Mouse (Mus musculus): ENCODE measurements around the gene Gm9507. TPM values are rescaled to one million over a fixed set of nuclear protein-coding genes. Genes with fewer than 3 reads are reported as not detected.
"Not testable (repeated sequence)": the region's sequence is repeated elsewhere in the genome, so short reads cannot be mapped to it uniquely, and the experiment has no call there.

The Gm9507 gene
- polyA plus RNA-seq, 1 experiment: not detected

- TF ChIP-seq POLR2A (IDR thresholded peaks at IDR 0.05; ENCODE audit: borderline replicate concordance, extremely low read depth, insufficient read depth, insufficient read length, poor library complexity, severe bottlenecking) (no peak), CTCF (IDR thresholded peaks at IDR 0.05; ENCODE audit: borderline replicate concordance, extremely low read depth, insufficient read depth, insufficient read length) (no peak)
- no peak for DNase-seq (ENCODE audit: low read depth)
Measured at GRCm38 (mm10) chr10:77804095-77804494, 7.5 kb downstream of the Gm9507 start.

GRCm38 (mm10) chr10:77798921-77799508 is 12.6 kb downstream of the Gm9507 start, which contains the start of gene Gm19668:
Gm19668 (minus strand) TSS chr10:77799133.
- TF ChIP-seq CTCF (IDR thresholded peaks at IDR 0.05; ENCODE audit: borderline replicate concordance, extremely low read depth, insufficient read depth, insufficient read length): no peak
- TF ChIP-seq POLR2A (IDR thresholded peaks at IDR 0.05; ENCODE audit: borderline replicate concordance, extremely low read depth, insufficient read depth, insufficient read length, poor library complexity, severe bottlenecking): no peak

GRCm38 (mm10) chr10:77798164-77798920 is 13.3 kb downstream of the Gm9507 start:
- peak; percentile 54 for DNase-seq (ENCODE audit: low read depth)

More at GRCm38 (mm10) chr10:77798921-77799508, 12.6 kb downstream of the Gm9507 start, which contains the start of gene Gm19668:
- DNase-seq (ENCODE audit: low read depth): no peak

- DNase-seq (ENCODE audit: low read depth): peak; percentile 29
Measured at GRCm38 (mm10) chr10:77797677-77798076, 14.0 kb downstream of the Gm9507 start.

GRCm38 (mm10) chr10:77794976-77795375 is 16.7 kb downstream of the Gm9507 start, which contains the start of gene Gm9639:
Gm9639 (minus strand) TSS chr10:77795076.
- TF ChIP-seq CTCF (IDR thresholded peaks at IDR 0.05; ENCODE audit: borderline replicate concordance, extremely low read depth, insufficient read depth, insufficient read length) (no peak), POLR2A (IDR thresholded peaks at IDR 0.05; ENCODE audit: borderline replicate concordance, extremely low read depth, insufficient read depth, insufficient read length, poor library complexity, severe bottlenecking) (no peak)
- DNase-seq (ENCODE audit: low read depth): no peak

More at GRCm38 (mm10) chr10:77797677-77798076, 14.0 kb downstream of the Gm9507 start:
- TF ChIP-seq CTCF (IDR thresholded peaks at IDR 0.05; ENCODE audit: borderline replicate concordance, extremely low read depth, insufficient read depth, insufficient read length) (no peak), POLR2A (IDR thresholded peaks at IDR 0.05; ENCODE audit: borderline replicate concordance, extremely low read depth, insufficient read depth, insufficient read length, poor library complexity, severe bottlenecking) (no peak)

DNA sequence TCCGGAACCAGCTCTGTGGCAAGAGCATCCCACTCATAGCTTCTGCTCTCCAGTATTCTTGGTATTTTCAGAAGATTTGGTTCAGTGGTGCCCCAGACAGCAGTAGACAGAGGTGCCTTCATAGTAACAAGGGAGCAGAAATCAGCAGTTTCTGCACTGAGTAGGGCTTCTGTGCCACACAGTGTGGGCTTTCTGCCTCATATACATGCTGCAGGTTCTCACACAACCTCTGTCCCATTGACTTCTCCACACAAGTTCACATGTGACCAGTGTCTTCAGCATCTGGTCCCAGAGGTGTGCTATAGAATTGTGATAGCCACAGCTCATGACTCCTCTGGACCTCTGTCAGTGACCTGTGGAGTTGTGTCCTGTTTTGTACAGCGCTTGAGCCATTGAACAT is 23.0 kb downstream of the Gm9507 start:
- no peak for DNase-seq (ENCODE audit: low read depth)
- TF ChIP-seq POLR2A (IDR thresholded peaks at IDR 0.05; ENCODE audit: borderline replicate concordance, extremely low read depth, insufficient read depth, insufficient read length, poor library complexity, severe bottlenecking): no peak
- TF ChIP-seq CTCF (IDR thresholded peaks at IDR 0.05; ENCODE audit: borderline replicate concordance, extremely low read depth, insufficient read depth, insufficient read length): no peak

DNA sequence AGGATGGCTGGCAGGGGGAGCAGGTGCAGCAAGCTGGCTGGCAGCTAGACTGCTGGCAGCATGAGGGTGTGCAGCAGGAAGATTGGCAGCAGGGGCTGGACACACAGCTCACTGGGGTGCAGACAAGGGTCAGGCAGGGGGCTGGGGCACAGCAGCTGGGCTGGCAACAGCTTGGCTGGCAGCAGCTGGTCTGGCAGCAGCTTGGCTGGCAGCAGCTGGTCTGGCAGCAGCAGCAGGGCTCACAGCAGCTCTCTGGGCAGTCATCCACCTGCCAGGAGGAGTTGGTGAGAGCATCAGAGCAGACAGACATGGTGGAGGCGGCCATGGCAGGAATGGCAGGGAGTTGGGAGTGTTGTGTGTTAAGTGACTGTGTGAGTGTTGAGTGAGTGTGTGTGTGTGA is 23.8 kb downstream of the Gm9507 start, which contains the start of gene Gm7137:
Gm7137 (minus strand) TSS at position 325 of the 400 bp plus-strand sequence.
- peak; percentile 36 for DNase-seq (ENCODE audit: low read depth)

GRCm38 (mm10) chr10:77783396-77783795 is 28.2 kb downstream of the Gm9507 start:
- DNase-seq (ENCODE audit: low read depth): not testable (repeated sequence)

- not testable (repeated sequence) for DNase-seq (ENCODE audit: low read depth)
Measured at GRCm38 (mm10) chr10:77782442-77782841, 29.2 kb downstream of the Gm9507 start, which contains the start of gene Gm3250. Gm3250 (minus strand) TSS chr10:77782542.

GRCm38 (mm10) chr10:77776844-77777243 is 34.8 kb downstream of the Gm9507 start, which contains the start of gene Gm7138:
Gm7138 (minus strand) TSS chr10:77776944.
- DNase-seq (ENCODE audit: low read depth): not testable (repeated sequence)

DNA sequence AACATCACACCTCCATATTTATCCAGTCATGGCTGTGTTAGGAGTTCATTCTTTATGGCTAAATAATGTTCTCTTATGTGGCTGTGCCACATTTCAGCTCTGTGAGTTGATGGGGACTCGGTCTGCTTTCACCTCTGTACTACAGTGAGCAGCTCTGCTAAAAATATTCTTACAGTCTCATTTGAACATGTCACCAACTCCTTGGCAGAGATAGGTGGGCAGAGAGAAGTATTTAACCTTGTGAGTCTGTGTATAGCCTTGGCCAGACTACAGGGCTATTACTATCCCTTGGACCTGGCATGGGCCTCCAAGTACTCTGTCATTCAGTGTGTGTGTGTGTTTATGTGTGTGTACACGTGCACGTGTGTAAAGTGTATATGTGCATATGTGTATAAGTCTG is 39.5 kb downstream of the Gm9507 start:
- DNase-seq (ENCODE audit: low read depth): not testable (repeated sequence)

GRCm38 (mm10) chr10:77771225-77771624 is 40.4 kb downstream of the Gm9507 start, which contains the start of gene Gm3238:
Gm3238 (minus strand) TSS chr10:77771325.
- not testable (repeated sequence) for DNase-seq (ENCODE audit: low read depth)

- TF ChIP-seq CTCF (IDR thresholded peaks at IDR 0.05; ENCODE audit: borderline replicate concordance, extremely low read depth, insufficient read depth, insufficient read length) (no peak), POLR2A (IDR thresholded peaks at IDR 0.05; ENCODE audit: borderline replicate concordance, extremely low read depth, insufficient read depth, insufficient read length, poor library complexity, severe bottlenecking) (no peak)
Measured at GRCm38 (mm10) chr10:77769727-77770126, 41.9 kb downstream of the Gm9507 start.

More at GRCm38 (mm10) chr10:77769727-77770126, 41.9 kb downstream of the Gm9507 start:
- DNase-seq (ENCODE audit: low read depth): no peak

Other genes with a start within 250 kb of the Gm9507 start
- 70.0 and 74.8 TPM in 2 replicates for gene Pttg1ip, start 230.1 kb downstream of the Gm9507 start, polyA plus RNA-seq (2012; rRNA removed)
- gene Sumo3, start 205.7 kb downstream of the Gm9507 start, polyA plus RNA-seq (2012; rRNA removed): 368 and 420 TPM in 2 replicates
- not detected in 2 replicates for gene Gm49325, start 205.6 kb downstream of the Gm9507 start, polyA plus RNA-seq (2012; rRNA removed)
- 56.9 and 57.7 TPM in 2 replicates for gene Ube2g2, start 189.6 kb downstream of the Gm9507 start, polyA plus RNA-seq (2012; rRNA removed)
- gene Tspear, start 125.3 kb downstream of the Gm9507 start, polyA plus RNA-seq (2012; rRNA removed): 1.5 and 1.6 TPM in 2 replicates
- not detected in 2 replicates for gene Gm19402, start 121.1 kb downstream of the Gm9507 start, polyA plus RNA-seq (2012; rRNA removed)
- not detected in 2 replicates for gene Gm9508, start 114.6 kb downstream of the Gm9507 start, polyA plus RNA-seq (2012; rRNA removed)
- gene Gm10272, start 105.2 kb downstream of the Gm9507 start, polyA plus RNA-seq (2012; rRNA removed): not detected in 2 replicates
- gene Gm10024, start 100.4 kb downstream of the Gm9507 start, polyA plus RNA-seq (2012; rRNA removed): not detected in 2 replicates
- gene Gm10142, start 96.0 kb downstream of the Gm9507 start, polyA plus RNA-seq (2012; rRNA removed): not detected in 2 replicates
- gene Krtap12-1, start 91.2 kb downstream of the Gm9507 start, polyA plus RNA-seq (2012; rRNA removed): not detected in 2 replicates
- gene Gm10100, start 85.4 kb downstream of the Gm9507 start, polyA plus RNA-seq (2012; rRNA removed): not detected in 2 replicates
- not detected in 2 replicates for gene Gm18596, start 69.2 kb downstream of the Gm9507 start, polyA plus RNA-seq (2012; rRNA removed)
- not detected in 2 replicates for gene Gm9736, start 60.5 kb downstream of the Gm9507 start, polyA plus RNA-seq (2012; rRNA removed)
- not detected in 2 replicates for gene Gm3233, start 52.2 kb downstream of the Gm9507 start, polyA plus RNA-seq (2012; rRNA removed)
- not detected in 2 replicates for gene Gm3238, start 40.5 kb downstream of the Gm9507 start, polyA plus RNA-seq (2012; rRNA removed)
- gene Gm7138, start 34.9 kb downstream of the Gm9507 start, polyA plus RNA-seq (2012; rRNA removed): not detected in 2 replicates
- not detected in 2 replicates for gene Gm3250, start 29.3 kb downstream of the Gm9507 start, polyA plus RNA-seq (2012; rRNA removed)
- not detected in 2 replicates for gene Gm7137, start 23.6 kb downstream of the Gm9507 start, polyA plus RNA-seq (2012; rRNA removed)
- gene Gm9639, start 16.8 kb downstream of the Gm9507 start, polyA plus RNA-seq (2012; rRNA removed): not detected in 2 replicates
- not detected in 2 replicates for gene Gm19668, start 12.7 kb downstream of the Gm9507 start, polyA plus RNA-seq (2012; rRNA removed)
- 0.14 TPM in 1 of 2 replicates, not detected in the other for gene Gm2696, start 2.8 kb upstream of the Gm9507 start, polyA plus RNA-seq (2012; rRNA removed)
- gene Krtap10-4, start 15.3 kb upstream of the Gm9507 start, polyA plus RNA-seq (2012; rRNA removed): not detected in 2 replicates
- gene Krtap10-10, start 24.1 kb upstream of the Gm9507 start, polyA plus RNA-seq (2012; rRNA removed): not detected in 2 replicates
- not detected in 2 replicates for gene Gm36176, start 35.0 kb upstream of the Gm9507 start, polyA plus RNA-seq (2012; rRNA removed)
- gene Gm10318, start 41.0 kb upstream of the Gm9507 start, polyA plus RNA-seq (2012; rRNA removed): 0.10 TPM in 1 of 2 replicates, not detected in the other
- gene Gm3285, start 50.1 kb upstream of the Gm9507 start, polyA plus RNA-seq (2012; rRNA removed): not detected in 2 replicates
- 9.5 and 15.3 TPM in 2 replicates for gene Lrrc3, start 90.7 kb upstream of the Gm9507 start, polyA plus RNA-seq (2012; rRNA removed)
- gene Trpm2, start 158.7 kb upstream of the Gm9507 start, polyA plus RNA-seq (2012; rRNA removed): 6.3 and 6.5 TPM in 2 replicates
- gene 1810043G02Rik, start 166.7 kb upstream of the Gm9507 start, polyA plus RNA-seq (2012; rRNA removed): 54.5 and 68.2 TPM in 2 replicates
- 146 and 161 TPM in 2 replicates for gene Pfkl, start 198.2 kb upstream of the Gm9507 start, polyA plus RNA-seq (2012; rRNA removed)
- gene Dnmt3l, start 230.1 kb upstream of the Gm9507 start, polyA plus RNA-seq (2012; rRNA removed): not detected in 2 replicates
- gene Aire, start 231.8 kb upstream of the Gm9507 start, polyA plus RNA-seq (2012; rRNA removed): 0.55 and 0.74 TPM in 2 replicates